Mouse (Mus musculus): ENCODE data around the gene Nr2f1. TPM values are rescaled to one million over a fixed set of nuclear protein-coding genes. Genes with fewer than 3 reads are reported as not detected.

Nr2f1 gene
- polyA plus RNA-seq, 1 experiment from 2014 or later: 42.9 TPM

GRCm38 (mm10) chr13:78209611-78210028, 10.1 kb upstream of the Nr2f1 start:
- H3K27me3 ChIP-seq (replicated peaks; ENCODE audit: control insufficient read depth, insufficient read depth, low read length): no peaks in the 10 kb centered on the region
- H3K4me3 ChIP-seq (ENCODE audit: low read length): peak overlapping the region; percentile 46
- peak overlapping the region; percentile 68 for H3K9ac ChIP-seq (ENCODE audit: low read depth, low read length)
- H3K4me2 ChIP-seq (ENCODE audit: low read length): peak overlapping the region; percentile 95
- peak; percentile 47 for ATAC-seq
- peaks cover 24% of the 10 kb centered on the region for H3K4me1 ChIP-seq (ENCODE audit: control insufficient read depth, insufficient read depth, low read depth, low read length)
- H3K36me3 ChIP-seq (ENCODE audit: control insufficient read depth, insufficient read depth, low read length): no peaks in the 10 kb centered on the region
- H3K27ac ChIP-seq (ENCODE audit: low read depth, low read length): peak overlapping the region; percentile 76
- WGBS: 2% methylated on average over 12 of the region's 12 CpGs
- no peaks in the 10 kb centered on the region for H3K9me3 ChIP-seq (ENCODE audit: control insufficient read depth, low read length)

GRCm38 (mm10) chr13:78208689-78209410, 9.3 kb upstream of the Nr2f1 start:
- Histone ChIP-seq H3K4me3 (ENCODE audit: low read length) (no peak overlapping the region), H3K9ac (ENCODE audit: low read depth, low read length) (peak overlapping the region; percentile 33; the same call in 1 of the 2 replicates), H3K36me3 (ENCODE audit: control insufficient read depth, insufficient read depth, low read length) (no peaks in the 10 kb centered on the region), H3K4me2 (ENCODE audit: low read length) (peak overlapping the region; percentile 95), H3K4me1 (ENCODE audit: control insufficient read depth, insufficient read depth, low read depth, low read length) (peaks cover 32% of the 10 kb centered on the region), H3K9me3 (ENCODE audit: control insufficient read depth, low read length) (no peaks in the 10 kb centered on the region), H3K27ac (ENCODE audit: low read depth, low read length) (0 out of 2 replicates have a peak overlapping the region, but pooled peaks have one; percentile 18), H3K27me3 (replicated peaks; ENCODE audit: control insufficient read depth, insufficient read depth, low read length) (no peaks in the 10 kb centered on the region)
- ATAC-seq: no peak
- WGBS: 23% methylated on average over 14 of the region's 14 CpGs

- Histone ChIP-seq H3K27me3 (replicated peaks; ENCODE audit: control insufficient read depth, insufficient read depth, low read length) (no peaks in the 10 kb centered on the region), H3K4me1 (ENCODE audit: control insufficient read depth, insufficient read depth, low read depth, low read length) (peaks cover 32% of the 10 kb centered on the region), H3K4me2 (ENCODE audit: low read length) (peak overlapping the region; percentile 45), H3K4me3 (ENCODE audit: low read length) (peak overlapping the region; percentile 18; the same call in 1 of the 2 replicates), H3K36me3 (ENCODE audit: control insufficient read depth, insufficient read depth, low read length) (no peaks in the 10 kb centered on the region), H3K9ac (ENCODE audit: low read depth, low read length) (peak overlapping the region; percentile 41; the same call in 1 of the 2 replicates), H3K9me3 (ENCODE audit: control insufficient read depth, low read length) (no peaks in the 10 kb centered on the region), H3K27ac (ENCODE audit: low read depth, low read length) (peak overlapping the region; percentile 70)
- 0 out of 2 replicates have a peak, but pooled peaks have one; percentile 13 for ATAC-seq
- 12% methylated on average over 12 of the region's 12 CpGs for WGBS
Observed at GRCm38 (mm10) chr13:78207796-78208645, 8.5 kb upstream of the Nr2f1 start.

GRCm38 (mm10) chr13:78206891-78207430, 7.4 kb upstream of the Nr2f1 start:
- Histone ChIP-seq H3K27ac (ENCODE audit: low read depth, low read length) (no peak overlapping the region), H3K9me3 (ENCODE audit: control insufficient read depth, low read length) (no peaks in the 10 kb centered on the region), H3K4me1 (ENCODE audit: control insufficient read depth, insufficient read depth, low read depth, low read length) (peaks cover 32% of the 10 kb centered on the region), H3K4me2 (ENCODE audit: low read length) (peak overlapping the region; percentile 49), H3K27me3 (replicated peaks; ENCODE audit: control insufficient read depth, insufficient read depth, low read length) (no peaks in the 10 kb centered on the region), H3K36me3 (ENCODE audit: control insufficient read depth, insufficient read depth, low read length) (no peaks in the 10 kb centered on the region), H3K4me3 (ENCODE audit: low read length) (peak overlapping the region; percentile 16), H3K9ac (ENCODE audit: low read depth, low read length) (peak overlapping the region; percentile 17; the same call in 1 of the 2 replicates)
- WGBS: 26% methylated on average over 7 of the region's 7 CpGs
- ATAC-seq: no peak

GRCm38 (mm10) chr13:78205426-78205825, 5.9 kb upstream of the Nr2f1 start:
- Histone ChIP-seq H3K27ac (ENCODE audit: low read depth, low read length) (no peak overlapping the region), H3K27me3 (replicated peaks; ENCODE audit: control insufficient read depth, insufficient read depth, low read length) (no peaks in the 10 kb centered on the region), H3K4me2 (ENCODE audit: low read length) (peak overlapping the region; percentile 4; the same call in 1 of the 2 replicates), H3K36me3 (ENCODE audit: control insufficient read depth, insufficient read depth, low read length) (no peaks in the 10 kb centered on the region), H3K4me1 (ENCODE audit: control insufficient read depth, insufficient read depth, low read depth, low read length) (peaks cover 26% of the 10 kb centered on the region), H3K9ac (ENCODE audit: low read depth, low read length) (no peak overlapping the region), H3K9me3 (ENCODE audit: control insufficient read depth, low read length) (no peaks in the 10 kb centered on the region), H3K4me3 (ENCODE audit: low read length) (no peak overlapping the region)
- no peak for ATAC-seq

GRCm38 (mm10) chr13:78203348-78204061, 3.9 kb upstream of the Nr2f1 start:
- Histone ChIP-seq H3K27me3 (replicated peaks; ENCODE audit: control insufficient read depth, insufficient read depth, low read length) (no peaks in the 10 kb centered on the region), H3K4me2 (ENCODE audit: low read length) (peak overlapping the region; percentile 69), H3K36me3 (ENCODE audit: control insufficient read depth, insufficient read depth, low read length) (no peaks in the 10 kb centered on the region), H3K27ac (ENCODE audit: low read depth, low read length) (peak overlapping the region; percentile 98), H3K4me3 (ENCODE audit: low read length) (peak overlapping the region; percentile 80), H3K9ac (ENCODE audit: low read depth, low read length) (peak overlapping the region; percentile 91), H3K9me3 (ENCODE audit: control insufficient read depth, low read length) (no peaks in the 10 kb centered on the region), H3K4me1 (ENCODE audit: control insufficient read depth, insufficient read depth, low read depth, low read length) (peaks cover 20% of the 10 kb centered on the region)
- ATAC-seq: peak; percentile 63
- under 1% methylated on average over 37 of the region's 37 CpGs for WGBS

GRCm38 (mm10) chr13:78202574-78203347, 3.2 kb upstream of the Nr2f1 start:
- peak; percentile 3 for ATAC-seq
- H3K27ac ChIP-seq (ENCODE audit: low read depth, low read length): peak overlapping the region; percentile 98
- H3K27me3 ChIP-seq (replicated peaks; ENCODE audit: control insufficient read depth, insufficient read depth, low read length): no peaks in the 10 kb centered on the region
- H3K36me3 ChIP-seq (ENCODE audit: control insufficient read depth, insufficient read depth, low read length): no peaks in the 10 kb centered on the region
- peak overlapping the region; percentile 69 for H3K4me2 ChIP-seq (ENCODE audit: low read length)
- H3K4me1 ChIP-seq (ENCODE audit: control insufficient read depth, insufficient read depth, low read depth, low read length): peaks cover 14% of the 10 kb centered on the region
- H3K9me3 ChIP-seq (ENCODE audit: control insufficient read depth, low read length): no peaks in the 10 kb centered on the region
- H3K9ac ChIP-seq (ENCODE audit: low read depth, low read length): peak overlapping the region; percentile 91
- WGBS: under 1% methylated on average over 47 of the region's 47 CpGs
- peak overlapping the region; percentile 80 for H3K4me3 ChIP-seq (ENCODE audit: low read length)

- Histone ChIP-seq H3K9me3 (ENCODE audit: control insufficient read depth, low read length) (no peaks in the 10 kb centered on the region), H3K36me3 (ENCODE audit: control insufficient read depth, insufficient read depth, low read length) (no peaks in the 10 kb centered on the region), H3K27ac (ENCODE audit: low read depth, low read length) (peak overlapping the region; percentile 98), H3K27me3 (replicated peaks; ENCODE audit: control insufficient read depth, insufficient read depth, low read length) (no peaks in the 10 kb centered on the region), H3K4me1 (ENCODE audit: control insufficient read depth, insufficient read depth, low read depth, low read length) (peaks cover 10% of the 10 kb centered on the region), H3K4me3 (ENCODE audit: low read length) (peak overlapping the region; percentile 80), H3K4me2 (ENCODE audit: low read length) (peak overlapping the region; percentile 69), H3K9ac (ENCODE audit: low read depth, low read length) (peak overlapping the region; percentile 91)
- peak; percentile 28 for ATAC-seq
- under 1% methylated on average over 22 of the region's 22 CpGs for WGBS
Observed at GRCm38 (mm10) chr13:78201871-78202565, 2.5 kb upstream of the Nr2f1 start.
